Mouse (Mus musculus) forebrain, embryonic 13.5 days (tissue): ENCODE data around the gene Trub2. TPM values are rescaled to one million over a fixed set of nuclear protein-coding genes. Genes with fewer than 3 reads are reported as not detected.

Source experiments
- ATAC-seq: fragments of 200-750 bp; cut with Nextera tagmentation; 2 replicates; pipeline ENCODE4 v1.8.0; 2017
- H3K27ac ChIP-seq: fragments of 300-500 bp; sonication (generic); 2 replicates; pipeline ENCODE4 v1.5.1; 2015; ENCODE audit warnings: inconsistent platforms, mild to moderate bottlenecking, moderate library complexity
- H3K27me3 ChIP-seq: fragments of 300-500 bp; sonication (generic); 2 replicates; pipeline ENCODE4 v1.6.1; 2015; ENCODE audit warnings: mild to moderate bottlenecking, inconsistent platforms
- H3K36me3 ChIP-seq: fragments of 300-500 bp; sonication (generic); 2 replicates; pipeline ENCODE4 v1.6.1; 2015; ENCODE audit warnings: mild to moderate bottlenecking, inconsistent platforms; ENCODE audit not compliant: poor library complexity, severe bottlenecking
- H3K4me1 ChIP-seq: fragments of 300-500 bp; sonication (generic); 2 replicates; pipeline ENCODE4 v1.6.1; 2015; ENCODE audit warnings: inconsistent platforms
- H3K4me2 ChIP-seq: fragments of 300-500 bp; sonication (generic); 2 replicates; pipeline ENCODE4 v1.6.1; 2015; ENCODE audit warnings: inconsistent platforms, mild to moderate bottlenecking, moderate library complexity
- H3K4me3 ChIP-seq: fragments of 300-500 bp; sonication (generic); 2 replicates; pipeline ENCODE4 v1.5.1; 2015; ENCODE audit warnings: mild to moderate bottlenecking, inconsistent platforms
- H3K9ac ChIP-seq: fragments of 300-500 bp; sonication (generic); 2 replicates; pipeline ENCODE4 v1.6.1; 2015; ENCODE audit warnings: mild to moderate bottlenecking, inconsistent platforms
- H3K9me3 ChIP-seq: fragments of 300-500 bp; sonication (generic); replicated peaks from 2 replicates; pipeline ENCODE4 v1.6.1; 2016; ENCODE audit warnings: inconsistent platforms
- WGBS: fragments of 180-500 bp; shearing (Covaris S2); methylation state at CpG from one replicate; pipeline ENCODE4 v1.1.7; 2015; 5-methylcytosine and 5-hydroxymethylcytosine counted together
- polyA plus RNA-seq: library from polyadenylated mRNA; unstranded; fragments of >200 nt; fragmentation: Nextera tagmentation; extraction: Ambion mirVana; gene quantifications from 2 replicates; pipeline ENCODE4 v1.2.1, GENCODE M21; 2015

Gene Trub2
- polyA plus RNA-seq, 1 experiment from 2014 or later, result 43.4 TPM

GRCm38 (mm10) chr2:29714127-29714526, 74.2 kb downstream of the Trub2 start:
- Histone ChIP-seq H3K9ac (no peak overlapping the region), H3K27ac (no peak overlapping the region), H3K9me3 (no peaks in the 10 kb centered on the region), H3K4me2 (no peak overlapping the region), H3K36me3 (peaks cover 80% of the 10 kb centered on the region), H3K4me1 (peaks cover 8% of the 10 kb centered on the region), H3K27me3 (no peaks in the 10 kb centered on the region), H3K4me3 (no peak overlapping the region)
- WGBS, result 94% methylated on average over 5 of the region's 5 CpGs
- no peak for ATAC-seq

GRCm38 (mm10) chr2:29713501-29713900, 74.8 kb downstream of the Trub2 start:
- Histone ChIP-seq H3K4me3 (no peak overlapping the region), H3K4me2 (no peak overlapping the region), H3K36me3 (peaks cover 78% of the 10 kb centered on the region), H3K4me1 (peaks cover 8% of the 10 kb centered on the region), H3K9me3 (no peaks in the 10 kb centered on the region), H3K9ac (no peak overlapping the region), H3K27me3 (no peaks in the 10 kb centered on the region), H3K27ac (no peak overlapping the region)
- 75% methylated on average over 2 of the region's 2 CpGs for WGBS
- ATAC-seq, result no peak

- ATAC-seq, result no peak
- Histone ChIP-seq H3K9me3 (no peaks in the 10 kb centered on the region), H3K4me3 (no peak overlapping the region), H3K27ac (no peak overlapping the region), H3K4me2 (no peak overlapping the region), H3K27me3 (no peaks in the 10 kb centered on the region), H3K9ac (no peak overlapping the region), H3K36me3 (peaks cover 79% of the 10 kb centered on the region), H3K4me1 (peaks cover 8% of the 10 kb centered on the region)
- WGBS, result 92% methylated on average over 5 of the region's 5 CpGs
Measured at GRCm38 (mm10) chr2:29711877-29712276, 76.4 kb downstream of the Trub2 start.

Other genes with a start within 250 kb of the Trub2 start
- 17.8 and 19.2 TPM in 2 replicates for gene Rapgef1, start 168.8 kb downstream of the Trub2 start, polyA plus RNA-seq
- gene Gm13420, start 36.8 kb downstream of the Trub2 start, polyA plus RNA-seq, result not detected in 2 replicates
- gene Gm13547, start 29.2 kb downstream of the Trub2 start, polyA plus RNA-seq, result 0.72 TPM in 1 of 2 replicates, not detected in the other
- gene Coq4, start 1.0 kb downstream of the Trub2 start, polyA plus RNA-seq, result 30.4 and 33.5 TPM in 2 replicates
- gene Slc27a4, start 14.1 kb upstream of the Trub2 start, polyA plus RNA-seq, result 18.6 and 20.3 TPM in 2 replicates
- gene Urm1, start 31.6 kb upstream of the Trub2 start, polyA plus RNA-seq, result 18.7 and 20.1 TPM in 2 replicates
- gene Cercam, start 80.7 kb upstream of the Trub2 start, polyA plus RNA-seq, result 5.8 and 7.7 TPM in 2 replicates
- 77.4 and 91.8 TPM in 2 replicates for gene Odf2, start 100.7 kb upstream of the Trub2 start, polyA plus RNA-seq
- gene Gle1, start 146.9 kb upstream of the Trub2 start, polyA plus RNA-seq, result 82.5 and 83.3 TPM in 2 replicates
- 157 and 178 TPM in 2 replicates for gene Sptan1, start 177.1 kb upstream of the Trub2 start, polyA plus RNA-seq